Mouse (Mus musculus): ENCODE data around the gene Cd180. TPM values are rescaled to one million over a fixed set of nuclear protein-coding genes. Genes with fewer than 3 reads are reported as not detected.
"Not testable (repeated sequence)": the region's sequence is repeated elsewhere in the genome, so short reads cannot be mapped to it uniquely, and the experiment has no call there.

Gene Cd180
- polyA plus RNA-seq, 1 experiment from 2014 or later: 0.42 TPM

DNA sequence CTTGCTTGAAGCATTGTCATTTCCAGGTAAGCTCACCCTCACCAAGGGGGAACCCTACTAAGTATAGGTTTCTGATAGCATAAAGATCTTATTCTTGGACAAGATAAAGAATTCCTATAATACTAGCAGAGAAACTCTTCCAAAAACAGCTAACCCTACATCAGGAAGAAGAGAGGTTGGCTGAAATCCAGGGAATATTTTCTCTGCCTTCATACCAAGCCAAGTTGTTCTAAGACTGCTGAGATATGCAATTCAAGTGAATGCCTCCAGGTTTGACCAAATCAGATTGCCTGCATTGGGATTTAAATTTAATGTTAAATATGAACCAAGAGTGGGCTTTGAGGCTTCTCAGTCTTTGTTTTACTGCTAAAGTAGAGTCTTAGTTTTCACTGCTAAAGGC is 32.1 kb downstream of the Cd180 start:
- Histone ChIP-seq H3K27ac (replicated peaks) (no peak overlapping the region), H3K27me3 (ENCODE audit: control insufficient read depth, insufficient read depth, low read length) (no peaks in the 10 kb centered on the region), H3K9me3 (ENCODE audit: control insufficient read depth, low read length) (no peaks in the 10 kb centered on the region), H3K4me3 (ENCODE audit: low read depth, low read length) (no peak overlapping the region), H3K36me3 (ENCODE audit: control insufficient read depth, insufficient read depth, low read length) (no peaks in the 10 kb centered on the region), H3K9ac (ENCODE audit: low read length) (no peak overlapping the region), H3K4me2 (replicated peaks; ENCODE audit: low read depth) (no peak overlapping the region), H3K4me1 (replicated peaks; ENCODE audit: control insufficient read depth, insufficient read depth) (no peaks in the 10 kb centered on the region)
- DNase-seq (ENCODE audit: low spot score) (no peak), ATAC-seq (ENCODE audit: low FRiP score, low TSS enrichment) (no peak)
- no peak for TF ChIP-seq CTCF (IDR thresholded peaks at IDR 0.05; ENCODE audit: low read depth)

DNA sequence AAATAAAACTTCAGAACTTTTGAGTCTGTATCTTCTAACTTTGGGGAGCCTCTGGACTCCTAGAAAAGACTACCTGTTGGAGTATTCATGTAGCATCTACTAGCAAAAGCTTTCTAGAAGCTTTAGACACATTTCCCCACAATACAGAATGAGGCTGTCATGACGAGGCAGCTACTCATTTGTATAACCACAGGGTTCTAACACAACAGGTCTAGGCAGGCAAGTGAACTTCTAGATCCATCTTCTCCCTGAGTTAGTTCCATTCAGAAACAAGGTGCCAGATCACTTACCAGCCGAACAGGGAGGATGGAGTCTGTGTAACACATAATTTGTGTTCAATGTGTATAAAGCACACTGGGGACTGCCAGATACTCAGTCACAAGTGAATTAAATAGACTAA is 32.5 kb downstream of the Cd180 start:
- no peak for ATAC-seq (ENCODE audit: low FRiP score, low TSS enrichment)
- 76% methylated on average over 2 of the region's 2 CpGs for WGBS
- H3K9ac ChIP-seq (ENCODE audit: low read length): no peak overlapping the region

DNA sequence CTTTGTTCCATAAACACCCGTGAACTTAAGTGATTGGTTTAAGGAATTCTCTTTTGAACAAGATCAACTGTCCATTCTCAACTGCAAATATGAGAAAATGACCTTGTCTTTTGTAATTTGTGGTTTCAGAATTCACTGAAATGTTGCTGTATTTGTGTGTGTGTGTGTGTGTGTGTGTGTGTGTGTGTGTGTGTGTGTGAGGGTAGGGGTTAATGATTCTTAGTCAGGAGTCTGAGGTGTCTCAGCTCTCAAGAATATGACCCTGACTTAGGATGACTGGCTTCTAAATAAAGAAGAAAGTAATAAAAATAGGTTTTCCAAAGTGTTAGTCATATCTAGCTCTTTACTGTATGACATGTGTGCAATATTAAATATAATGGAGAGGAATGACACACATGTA is 33.5 kb downstream of the Cd180 start:
- Histone ChIP-seq H3K4me1 (replicated peaks; ENCODE audit: control insufficient read depth, insufficient read depth) (no peaks in the 10 kb centered on the region), H3K4me3 (ENCODE audit: low read depth, low read length) (no peak overlapping the region), H3K9ac (ENCODE audit: low read length) (no peak overlapping the region), H3K4me2 (replicated peaks; ENCODE audit: low read depth) (no peak overlapping the region), H3K27ac (replicated peaks) (no peak overlapping the region), H3K36me3 (ENCODE audit: control insufficient read depth, insufficient read depth, low read length) (no peaks in the 10 kb centered on the region), H3K9me3 (ENCODE audit: control insufficient read depth, low read length) (no peaks in the 10 kb centered on the region), H3K27me3 (ENCODE audit: control insufficient read depth, insufficient read depth, low read length) (no peaks in the 10 kb centered on the region)
- no peak for DNase-seq (ENCODE audit: low spot score)
- TF ChIP-seq EP300 (optimal IDR thresholded peaks at IDR 0.05) (no peak), CTCF (IDR thresholded peaks at IDR 0.05; ENCODE audit: low read depth) (no peak)
- 84% methylated on average over 1 of the region's 1 CpGs for WGBS
- ATAC-seq (ENCODE audit: low FRiP score, low TSS enrichment): no peak

More for the DNA sequence above, 32.5 kb downstream of the Cd180 start:
- Histone ChIP-seq H3K27me3 (ENCODE audit: control insufficient read depth, insufficient read depth, low read length) (no peaks in the 10 kb centered on the region), H3K27ac (replicated peaks) (no peak overlapping the region), H3K4me1 (replicated peaks; ENCODE audit: control insufficient read depth, insufficient read depth) (no peaks in the 10 kb centered on the region), H3K9me3 (ENCODE audit: control insufficient read depth, low read length) (no peaks in the 10 kb centered on the region), H3K36me3 (ENCODE audit: control insufficient read depth, insufficient read depth, low read length) (no peaks in the 10 kb centered on the region), H3K4me3 (ENCODE audit: low read depth, low read length) (no peak overlapping the region), H3K4me2 (replicated peaks; ENCODE audit: low read depth) (no peak overlapping the region)
- DNase-seq (ENCODE audit: low spot score): no peak
- no peak for TF ChIP-seq EP300 (optimal IDR thresholded peaks at IDR 0.05)
- no peak for TF ChIP-seq CTCF (IDR thresholded peaks at IDR 0.05; ENCODE audit: low read depth)

DNA sequence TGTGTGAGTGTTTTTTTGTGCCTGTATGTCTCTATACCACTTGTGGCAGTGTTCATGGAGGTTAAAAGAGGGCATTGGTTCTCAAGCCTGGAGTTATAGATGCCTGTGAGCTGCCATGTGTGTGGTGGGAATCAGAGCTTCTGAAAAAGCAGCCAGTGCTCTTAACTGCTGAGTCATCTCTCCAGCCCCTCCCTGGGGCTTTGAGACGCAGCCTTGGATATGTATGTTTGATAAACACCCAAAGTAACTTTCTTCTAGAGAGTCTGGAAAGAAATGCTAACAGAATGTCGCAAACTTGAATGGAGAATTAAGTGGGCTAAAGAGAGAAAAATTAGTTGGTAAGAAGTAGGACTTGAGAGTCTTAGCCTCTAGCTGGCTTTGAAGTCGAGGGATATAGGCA is 34.7 kb downstream of the Cd180 start:
- no peaks in the 10 kb centered on the region for H3K4me1 ChIP-seq (replicated peaks; ENCODE audit: control insufficient read depth, insufficient read depth)
- peaks cover 2% of the 10 kb centered on the region; the same call in 1 of the 2 replicates for H3K36me3 ChIP-seq (ENCODE audit: control insufficient read depth, insufficient read depth, low read length)
- H3K27me3 ChIP-seq (ENCODE audit: control insufficient read depth, insufficient read depth, low read length): no peaks in the 10 kb centered on the region
- no peak overlapping the region for H3K9ac ChIP-seq (ENCODE audit: low read length)
- DNase-seq (ENCODE audit: low spot score) (no peak), ATAC-seq (ENCODE audit: low FRiP score, low TSS enrichment) (no peak)
- WGBS: 29% methylated on average over 3 of the region's 3 CpGs
- H3K9me3 ChIP-seq (ENCODE audit: control insufficient read depth, low read length): no peaks in the 10 kb centered on the region
- H3K27ac ChIP-seq (replicated peaks): no peak overlapping the region
- no peak overlapping the region for H3K4me2 ChIP-seq (replicated peaks; ENCODE audit: low read depth)
- H3K4me3 ChIP-seq (ENCODE audit: low read depth, low read length): no peak overlapping the region
- TF ChIP-seq EP300 (optimal IDR thresholded peaks at IDR 0.05) (no peak), CTCF (IDR thresholded peaks at IDR 0.05; ENCODE audit: low read depth) (no peak)

DNA sequence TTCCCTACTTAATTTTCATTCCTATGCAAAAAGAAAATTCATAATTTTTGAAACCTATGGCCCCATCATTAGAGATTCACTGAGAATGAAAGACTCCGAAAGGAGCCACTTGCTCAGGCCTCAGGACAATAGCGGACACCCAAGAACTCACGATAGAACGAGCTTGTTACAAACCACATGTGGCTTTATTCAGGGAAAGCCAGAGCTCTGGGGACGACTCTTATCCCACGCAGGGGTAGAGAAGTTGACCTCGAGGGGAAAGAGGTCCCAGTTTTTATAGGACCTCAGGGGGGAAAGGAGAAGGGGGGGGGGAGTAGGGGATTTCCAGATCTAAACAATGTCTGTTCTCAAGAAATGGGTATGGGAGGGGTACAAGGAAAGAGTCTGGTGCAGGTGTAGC is 35.6 kb downstream of the Cd180 start:
- not testable (repeated sequence) for H3K27me3 ChIP-seq (ENCODE audit: control insufficient read depth, insufficient read depth, low read length); ATAC-seq (ENCODE audit: low FRiP score, low TSS enrichment); H3K9me3 ChIP-seq (ENCODE audit: control insufficient read depth, low read length); H3K4me2 ChIP-seq (replicated peaks; ENCODE audit: low read depth); H3K27ac ChIP-seq (replicated peaks); H3K9ac ChIP-seq (ENCODE audit: low read length); H3K4me3 ChIP-seq (ENCODE audit: low read depth, low read length); DNase-seq (ENCODE audit: low spot score); H3K36me3 ChIP-seq (ENCODE audit: control insufficient read depth, insufficient read depth, low read length); H3K4me1 ChIP-seq (replicated peaks; ENCODE audit: control insufficient read depth, insufficient read depth)
- 77% methylated on average over 7 of the region's 7 CpGs for WGBS

DNA sequence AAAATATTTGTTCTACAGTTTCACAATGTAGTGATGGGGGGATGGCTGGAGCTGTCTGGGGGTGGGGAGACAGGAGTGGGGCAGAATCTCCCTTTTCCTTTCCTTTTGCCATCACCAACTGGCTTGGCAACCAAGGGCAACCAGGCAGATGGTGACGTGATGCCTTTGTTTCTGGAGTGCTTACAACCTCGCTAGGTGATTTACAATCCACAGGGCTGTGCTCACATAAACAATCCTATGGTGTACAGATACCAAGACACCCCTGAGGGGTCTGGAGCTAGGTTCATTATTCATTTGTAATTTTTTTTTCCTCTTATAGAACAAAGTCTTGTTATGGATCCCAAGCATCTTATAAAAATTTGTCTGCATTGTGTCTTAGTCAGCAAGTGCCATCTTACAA is 39.7 kb downstream of the Cd180 start:
- H3K9ac ChIP-seq (ENCODE audit: low read length): no peak overlapping the region
- H3K27ac ChIP-seq (replicated peaks): no peak overlapping the region
- no peaks in the 10 kb centered on the region for H3K9me3 ChIP-seq (ENCODE audit: control insufficient read depth, low read length)
- peaks cover 30% of the 10 kb centered on the region for H3K36me3 ChIP-seq (ENCODE audit: control insufficient read depth, insufficient read depth, low read length)
- TF ChIP-seq EP300 (optimal IDR thresholded peaks at IDR 0.05) (no peak), CTCF (IDR thresholded peaks at IDR 0.05; ENCODE audit: low read depth) (no peak)
- ATAC-seq (ENCODE audit: low FRiP score, low TSS enrichment) (no peak), DNase-seq (ENCODE audit: low spot score) (no peak)
- no peak overlapping the region for H3K4me2 ChIP-seq (replicated peaks; ENCODE audit: low read depth)
- WGBS: 64% methylated on average over 2 of the region's 2 CpGs
- H3K4me1 ChIP-seq (replicated peaks; ENCODE audit: control insufficient read depth, insufficient read depth): no peaks in the 10 kb centered on the region
- no peaks in the 10 kb centered on the region for H3K27me3 ChIP-seq (ENCODE audit: control insufficient read depth, insufficient read depth, low read length)
- H3K4me3 ChIP-seq (ENCODE audit: low read depth, low read length): no peak overlapping the region

Data from stomach, postnatal 0 days (tissue).